Mouse (Mus musculus): ENCODE measurements around the gene Cpa2. TPM values are rescaled to one million over a fixed set of nuclear protein-coding genes. Genes with fewer than 3 reads are reported as not detected.
A peak's percentile ranks its signal among the peaks of the same experiment; 100 is the strongest.

Cpa2 gene
- polyA plus RNA-seq, 1 experiment from 2014 or later = 2.7 TPM

DNA sequence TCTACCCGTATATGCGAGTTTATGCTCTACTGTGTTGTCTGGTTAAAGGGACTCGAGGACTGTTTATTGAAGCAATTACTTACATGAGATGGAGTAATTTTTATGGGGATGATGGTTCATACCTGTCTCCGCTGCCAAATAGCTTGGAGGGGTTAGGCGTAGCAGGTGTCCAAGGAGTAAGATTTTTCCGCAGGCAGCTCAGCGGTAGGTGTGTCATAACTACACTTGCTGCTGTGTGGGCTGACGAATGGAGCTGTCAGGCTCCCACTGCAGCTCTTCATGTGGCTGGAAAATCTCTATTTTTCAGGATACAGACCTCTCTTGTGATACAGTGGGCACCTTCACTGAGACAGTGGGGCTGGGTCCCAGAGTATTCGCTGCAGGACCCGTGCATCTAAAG is 27.9 kb downstream of the Cpa2 start:
- WGBS = 83% methylated on average over 10 of the region's 10 CpGs
- Histone ChIP-seq H3K4me3 (ENCODE audit: low read length) (no peak overlapping the region), H3K4me1 (ENCODE audit: control insufficient read depth, insufficient read depth, low read length) (peaks cover 26% of the 10 kb centered on the region), H3K9me3 (replicated peaks; ENCODE audit: control insufficient read depth, low read length) (no peaks in the 10 kb centered on the region), H3K27me3 (ENCODE audit: control insufficient read depth, insufficient read depth, low read length) (no peaks in the 10 kb centered on the region), H3K4me2 (ENCODE audit: low read depth, low read length) (no peak overlapping the region), H3K36me3 (ENCODE audit: control insufficient read depth, insufficient read depth) (no peaks in the 10 kb centered on the region), H3K27ac (ENCODE audit: low read length) (no peak overlapping the region), H3K9ac (ENCODE audit: low read length) (no peak overlapping the region)
- ATAC-seq (replicated peaks; ENCODE audit: extremely low read depth, insufficient read depth, low FRiP score) = no peak

DNA sequence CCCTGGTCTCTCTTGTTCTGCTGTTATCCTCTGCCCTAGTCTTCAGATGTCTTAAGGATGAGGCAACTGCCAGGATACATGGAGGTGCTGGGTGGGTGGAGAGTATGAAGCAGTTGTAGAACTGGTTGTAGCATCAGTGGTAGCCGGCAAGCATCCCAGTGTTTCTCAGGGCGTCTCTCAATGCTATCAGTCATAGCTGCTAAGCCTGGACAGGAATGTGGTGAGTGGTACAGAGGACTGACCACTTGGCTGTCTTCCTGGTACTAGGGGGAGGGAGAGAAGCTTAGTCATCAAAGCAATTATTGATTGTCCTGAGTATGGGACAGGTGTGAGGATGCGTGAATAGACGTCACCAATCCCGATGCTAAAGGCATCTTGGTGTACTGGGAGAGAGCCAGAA is 28.6 kb downstream of the Cpa2 start:
- H3K4me3 ChIP-seq (ENCODE audit: low read length) = no peak overlapping the region
- no peaks in the 10 kb centered on the region for H3K27me3 ChIP-seq (ENCODE audit: control insufficient read depth, insufficient read depth, low read length)
- 47% methylated on average over 5 of the region's 5 CpGs for WGBS
- peaks cover 27% of the 10 kb centered on the region for H3K4me1 ChIP-seq (ENCODE audit: control insufficient read depth, insufficient read depth, low read length)
- H3K27ac ChIP-seq (ENCODE audit: low read length) = no peak overlapping the region
- no peak overlapping the region for H3K4me2 ChIP-seq (ENCODE audit: low read depth, low read length)
- no peaks in the 10 kb centered on the region for H3K9me3 ChIP-seq (replicated peaks; ENCODE audit: control insufficient read depth, low read length)
- no peaks in the 10 kb centered on the region for H3K36me3 ChIP-seq (ENCODE audit: control insufficient read depth, insufficient read depth)
- ATAC-seq (replicated peaks; ENCODE audit: extremely low read depth, insufficient read depth, low FRiP score) = no peak; the same call in 1 of the 2 replicates
- no peak overlapping the region for H3K9ac ChIP-seq (ENCODE audit: low read length)

- Histone ChIP-seq H3K27ac (ENCODE audit: low read length) (peak overlapping the region; percentile 91), H3K9ac (ENCODE audit: low read length) (peak overlapping the region; percentile 39; the same call in 1 of the 2 replicates), H3K4me1 (ENCODE audit: control insufficient read depth, insufficient read depth, low read length) (peaks cover 27% of the 10 kb centered on the region), H3K4me3 (ENCODE audit: low read length) (no peak overlapping the region), H3K36me3 (ENCODE audit: control insufficient read depth, insufficient read depth) (no peaks in the 10 kb centered on the region), H3K27me3 (ENCODE audit: control insufficient read depth, insufficient read depth, low read length) (no peaks in the 10 kb centered on the region), H3K4me2 (ENCODE audit: low read depth, low read length) (peak overlapping the region; percentile 27), H3K9me3 (replicated peaks; ENCODE audit: control insufficient read depth, low read length) (no peaks in the 10 kb centered on the region)
- 32% methylated on average over 20 of the region's 20 CpGs for WGBS
- peak; percentile 90 for ATAC-seq (replicated peaks; ENCODE audit: extremely low read depth, insufficient read depth, low FRiP score)
Measured at GRCm38 (mm10) chr6:30572456-30573311, 31.3 kb downstream of the Cpa2 start.

- no peak for ATAC-seq (replicated peaks; ENCODE audit: extremely low read depth, insufficient read depth, low FRiP score)
- H3K27ac ChIP-seq (ENCODE audit: low read length) = peak overlapping the region; percentile 77
- no peaks in the 10 kb centered on the region for H3K9me3 ChIP-seq (replicated peaks; ENCODE audit: control insufficient read depth, low read length)
- H3K27me3 ChIP-seq (ENCODE audit: control insufficient read depth, insufficient read depth, low read length) = no peaks in the 10 kb centered on the region
- peaks cover 24% of the 10 kb centered on the region for H3K4me1 ChIP-seq (ENCODE audit: control insufficient read depth, insufficient read depth, low read length)
- no peaks in the 10 kb centered on the region for H3K36me3 ChIP-seq (ENCODE audit: control insufficient read depth, insufficient read depth)
- no peak overlapping the region for H3K4me3 ChIP-seq (ENCODE audit: low read length)
- 70% methylated on average over 5 of the region's 5 CpGs for WGBS
- H3K4me2 ChIP-seq (ENCODE audit: low read depth, low read length) = no peak overlapping the region
- H3K9ac ChIP-seq (ENCODE audit: low read length) = no peak overlapping the region
Measured at GRCm38 (mm10) chr6:30573380-30573779, 32.0 kb downstream of the Cpa2 start.

GRCm38 (mm10) chr6:30574945-30575344 is 33.6 kb downstream of the Cpa2 start:
- no peak overlapping the region for H3K27ac ChIP-seq (ENCODE audit: low read length)
- H3K36me3 ChIP-seq (ENCODE audit: control insufficient read depth, insufficient read depth) = no peaks in the 10 kb centered on the region
- no peak overlapping the region for H3K4me2 ChIP-seq (ENCODE audit: low read depth, low read length)
- no peak for ATAC-seq (replicated peaks; ENCODE audit: extremely low read depth, insufficient read depth, low FRiP score)
- 90% methylated on average over 1 of the region's 1 CpGs for WGBS
- H3K9ac ChIP-seq (ENCODE audit: low read length) = no peak overlapping the region
- H3K4me3 ChIP-seq (ENCODE audit: low read length) = no peak overlapping the region
- no peaks in the 10 kb centered on the region for H3K27me3 ChIP-seq (ENCODE audit: control insufficient read depth, insufficient read depth, low read length)
- H3K9me3 ChIP-seq (replicated peaks; ENCODE audit: control insufficient read depth, low read length) = no peaks in the 10 kb centered on the region
- peaks cover 20% of the 10 kb centered on the region for H3K4me1 ChIP-seq (ENCODE audit: control insufficient read depth, insufficient read depth, low read length)

- H3K27me3 ChIP-seq (ENCODE audit: control insufficient read depth, insufficient read depth, low read length) = no peaks in the 10 kb centered on the region
- no peak overlapping the region for H3K9ac ChIP-seq (ENCODE audit: low read length)
- H3K4me3 ChIP-seq (ENCODE audit: low read length) = no peak overlapping the region
- no peaks in the 10 kb centered on the region for H3K9me3 ChIP-seq (replicated peaks; ENCODE audit: control insufficient read depth, low read length)
- no peak for ATAC-seq (replicated peaks; ENCODE audit: extremely low read depth, insufficient read depth, low FRiP score)
- no peaks in the 10 kb centered on the region for H3K36me3 ChIP-seq (ENCODE audit: control insufficient read depth, insufficient read depth)
- no peak overlapping the region for H3K27ac ChIP-seq (ENCODE audit: low read length)
- peaks cover 16% of the 10 kb centered on the region for H3K4me1 ChIP-seq (ENCODE audit: control insufficient read depth, insufficient read depth, low read length)
- no peak overlapping the region for H3K4me2 ChIP-seq (ENCODE audit: low read depth, low read length)
- 82% methylated on average over 17 of the region's 17 CpGs for WGBS
Measured at GRCm38 (mm10) chr6:30576477-30577203, 35.3 kb downstream of the Cpa2 start.

- Histone ChIP-seq H3K27me3 (ENCODE audit: control insufficient read depth, insufficient read depth, low read length) (no peaks in the 10 kb centered on the region), H3K9me3 (replicated peaks; ENCODE audit: control insufficient read depth, low read length) (no peaks in the 10 kb centered on the region), H3K4me1 (ENCODE audit: control insufficient read depth, insufficient read depth, low read length) (no peaks in the 10 kb centered on the region), H3K36me3 (ENCODE audit: control insufficient read depth, insufficient read depth) (no peaks in the 10 kb centered on the region), H3K4me3 (ENCODE audit: low read length) (no peak overlapping the region), H3K9ac (ENCODE audit: low read length) (no peak overlapping the region), H3K27ac (ENCODE audit: low read length) (no peak overlapping the region), H3K4me2 (ENCODE audit: low read depth, low read length) (no peak overlapping the region)
- 80% methylated on average over 17 of the region's 17 CpGs for WGBS
- ATAC-seq (replicated peaks; ENCODE audit: extremely low read depth, insufficient read depth, low FRiP score) = no peak
Measured at GRCm38 (mm10) chr6:30579961-30580840, 38.8 kb downstream of the Cpa2 start.

- H3K27ac ChIP-seq (ENCODE audit: low read length) = no peak overlapping the region
- H3K36me3 ChIP-seq (ENCODE audit: control insufficient read depth, insufficient read depth) = no peaks in the 10 kb centered on the region
- ATAC-seq (replicated peaks; ENCODE audit: extremely low read depth, insufficient read depth, low FRiP score) = no peak
Measured at GRCm38 (mm10) chr6:30580841-30581176, 39.4 kb downstream of the Cpa2 start.

More at GRCm38 (mm10) chr6:30580841-30581176, 39.4 kb downstream of the Cpa2 start:
- Histone ChIP-seq H3K4me1 (ENCODE audit: control insufficient read depth, insufficient read depth, low read length) (no peaks in the 10 kb centered on the region), H3K27me3 (ENCODE audit: control insufficient read depth, insufficient read depth, low read length) (no peaks in the 10 kb centered on the region), H3K9ac (ENCODE audit: low read length) (no peak overlapping the region), H3K4me2 (ENCODE audit: low read depth, low read length) (no peak overlapping the region), H3K4me3 (ENCODE audit: low read length) (no peak overlapping the region), H3K9me3 (replicated peaks; ENCODE audit: control insufficient read depth, low read length) (no peaks in the 10 kb centered on the region)
- 62% methylated on average over 8 of the region's 8 CpGs for WGBS

Data from heart, embryonic 16.5 days (tissue).